Mouse (Mus musculus) lung, postnatal 0 days (tissue): ENCODE measurements around the gene Lhb. TPM values are rescaled to one million over a fixed set of nuclear protein-coding genes. Genes with fewer than 3 reads are reported as not detected.

Experiments used
- ATAC-seq: fragments of 200-750 bp; cut with Nextera tagmentation; 2 replicates; pipeline ENCODE4 v1.8.0; 2017; ENCODE audit warnings: moderate library complexity
- DNase-seq: peaks from one replicate; pipeline ENCODE4 v3.0.0-alpha.2; 2016; ENCODE audit warnings: low spot score
- H3K27ac ChIP-seq: fragments of 300-500 bp; sonication (generic); 2 replicates; pipeline ENCODE4 v1.5.1; 2014; ENCODE audit warnings: antibody characterized with exemption, mild to moderate bottlenecking, low read length, mixed read lengths
- H3K27me3 ChIP-seq: fragments of 300-500 bp; sonication (generic); replicated peaks from 2 replicates; pipeline ENCODE4 v1.6.1; 2014; ENCODE audit warnings: low read length, mixed read lengths; ENCODE audit not compliant: insufficient read depth
- H3K36me3 ChIP-seq: fragments of 300-500 bp; sonication (generic); 2 replicates; pipeline ENCODE4 v1.6.1; 2014; ENCODE audit warnings: low read length, mixed read lengths; ENCODE audit not compliant: insufficient read depth
- H3K4me1 ChIP-seq: fragments of 300-500 bp; sonication (generic); 2 replicates; pipeline ENCODE4 v1.6.1; 2014; ENCODE audit warnings: antibody characterized with exemption, low read depth, low read length, mixed read lengths; ENCODE audit not compliant: insufficient read depth
- H3K4me2 ChIP-seq: fragments of 300-500 bp; sonication (generic); replicated peaks from 2 replicates; pipeline ENCODE4 v1.6.1; 2014; ENCODE audit warnings: low read depth, mild to moderate bottlenecking, low read length, moderate library complexity, mixed read lengths
- H3K4me3 ChIP-seq: fragments of 300-500 bp; sonication (generic); 2 replicates; pipeline ENCODE4 v1.5.1; 2014; ENCODE audit warnings: low read depth, low read length
- H3K9ac ChIP-seq: fragments of 300-500 bp; sonication (generic); replicated peaks from 2 replicates; pipeline ENCODE4 v1.6.1; 2014; ENCODE audit warnings: low read depth, mild to moderate bottlenecking
- H3K9me3 ChIP-seq: fragments of 300-500 bp; sonication (generic); 2 replicates; pipeline ENCODE4 v1.6.1; 2016; ENCODE audit warnings: low read length, mixed read lengths
- CTCF ChIP-seq: IDR thresholded peaks from 2 replicates; pipeline ENCODE4 v1.5.1; 2016; ENCODE audit warnings: antibody characterized with exemption, mild to moderate bottlenecking
- EP300 ChIP-seq: IDR thresholded peaks from 2 replicates; pipeline ENCODE4 v1.6.1; 2016; ENCODE audit warnings: antibody characterized with exemption, mild to moderate bottlenecking, control low read depth
- WGBS: fragments of 180-500 bp; shearing (Covaris S2); extraction: QIAGEN DNeasy Blood & Tissue Kit; methylation state at CpG from one replicate; pipeline ENCODE4 v1.1.7; 2014; 5-methylcytosine and 5-hydroxymethylcytosine counted together
- polyA plus RNA-seq: library from polyadenylated mRNA; unstranded; fragments of >200 nt; fragmentation: Nextera tagmentation; extraction: Ambion mirVana; gene quantifications from 2 replicates; pipeline ENCODE4 v1.2.1, GENCODE M21; 2015

Gene Lhb
- polyA plus RNA-seq, 1 experiment from 2014 or later: 4.7 TPM

GRCm38 (mm10) chr7:45434203-45435015 lies 13.8 kb downstream of the Lhb start, which contains the start of gene Gys1:
Gys1 (plus strand) TSS chr7:45434844.
- TF ChIP-seq CTCF (peak; percentile 98), EP300 (peak; percentile 81)
- Histone ChIP-seq H3K4me2 (peak within 1 kb of the TSS; percentile 86), H3K27me3 (no peaks in the 10 kb centered on the region), H3K27ac (peak within 1 kb of the TSS; percentile 91), H3K4me3 (peak within 1 kb of the TSS; percentile 63), H3K9me3 (no peaks in the 10 kb centered on the region), H3K36me3 (peaks cover under 1% of the 10 kb centered on the region; the same call in 1 of the 2 replicates), H3K4me1 (peaks cover 26% of the 10 kb centered on the region; the same call in 1 of the 2 replicates), H3K9ac (peak within 1 kb of the TSS; percentile 64)
- DNase-seq (peak; percentile 100), ATAC-seq (peak; percentile 96)
- WGBS: under 1% methylated on average over 45 of the region's 45 CpGs

GRCm38 (mm10) chr7:45435038-45435437 lies 14.4 kb downstream of the Lhb start:
- Histone ChIP-seq H3K9me3 (no peaks in the 10 kb centered on the region), H3K4me2 (peak overlapping the region; percentile 82), H3K36me3 (no peaks in the 10 kb centered on the region), H3K9ac (peak overlapping the region; percentile 64), H3K4me3 (peak overlapping the region; percentile 63), H3K27ac (peak overlapping the region; percentile 91), H3K4me1 (peaks cover 26% of the 10 kb centered on the region; the same call in 1 of the 2 replicates), H3K27me3 (no peaks in the 10 kb centered on the region)
- DNase-seq (peak; percentile 65), ATAC-seq (peak; percentile 8; the same call in 1 of the 2 replicates)
- WGBS: 3% methylated on average over 16 of the region's 16 CpGs
- TF ChIP-seq CTCF: no peak
- peak; percentile 24; the same call in 1 of the 2 replicates for TF ChIP-seq EP300

GRCm38 (mm10) chr7:45436444-45436843 lies 15.8 kb downstream of the Lhb start:
- no peaks in the 10 kb centered on the region for H3K9me3 ChIP-seq
- H3K4me1 ChIP-seq: peaks cover 26% of the 10 kb centered on the region; the same call in 1 of the 2 replicates
- DNase-seq (no peak), ATAC-seq (no peak)
- TF ChIP-seq CTCF (no peak), EP300 (no peak)
- no peaks in the 10 kb centered on the region for H3K36me3 ChIP-seq
- H3K27me3 ChIP-seq: no peaks in the 10 kb centered on the region
- no peak overlapping the region; the same call in 1 of the 2 replicates for H3K9ac ChIP-seq
- peak overlapping the region; percentile 82; the same call in 1 of the 2 replicates for H3K4me2 ChIP-seq
- WGBS: 76% methylated on average over 5 of the region's 5 CpGs
- H3K27ac ChIP-seq: no peak overlapping the region
- H3K4me3 ChIP-seq: no peak overlapping the region

- peak; percentile 5 for DNase-seq
These were observed 16.4 kb downstream of the Lhb start for GRCm38 (mm10) chr7:45437046-45437445.

GRCm38 (mm10) chr7:45437521-45438276 lies 17.1 kb downstream of the Lhb start, which contains the start of gene Ruvbl2:
Ruvbl2 (minus strand) TSS chr7:45438096.
- no peaks in the 10 kb centered on the region for H3K27me3 ChIP-seq
- DNase-seq (peak; percentile 65), ATAC-seq (no peak)
- H3K4me3 ChIP-seq: no peak within 1 kb of the TSS
- H3K9me3 ChIP-seq: no peaks in the 10 kb centered on the region
- H3K4me2 ChIP-seq: peak within 1 kb of the TSS; percentile 30; the same call in 1 of the 2 replicates
- H3K9ac ChIP-seq: no peak within 1 kb of the TSS
- no peak within 1 kb of the TSS for H3K27ac ChIP-seq
- no peaks in the 10 kb centered on the region for H3K36me3 ChIP-seq
- H3K4me1 ChIP-seq: peaks cover 26% of the 10 kb centered on the region; the same call in 1 of the 2 replicates
- 29% methylated on average over 19 of the region's 19 CpGs for WGBS
- TF ChIP-seq EP300: no peak
- TF ChIP-seq CTCF: peak; percentile 60

More at GRCm38 (mm10) chr7:45437046-45437445, 16.4 kb downstream of the Lhb start:
- Histone ChIP-seq H3K4me1 (peaks cover 26% of the 10 kb centered on the region; the same call in 1 of the 2 replicates), H3K4me3 (no peak overlapping the region), H3K27me3 (no peaks in the 10 kb centered on the region), H3K36me3 (no peaks in the 10 kb centered on the region), H3K27ac (no peak overlapping the region), H3K9me3 (no peaks in the 10 kb centered on the region), H3K4me2 (no peak overlapping the region), H3K9ac (no peak overlapping the region)
- ATAC-seq: no peak
- TF ChIP-seq EP300 (no peak), CTCF (no peak)
- WGBS: 49% methylated on average over 6 of the region's 6 CpGs
